Mouse (Mus musculus) heart, embryonic 11.5 days (tissue): ENCODE data around the gene Numb. TPM values are rescaled to one million over a fixed set of nuclear protein-coding genes. Genes with fewer than 3 reads are reported as not detected.

Experiments used
- ATAC-seq: fragments of 200-750 bp; cut with Nextera tagmentation; replicated peaks from 2 replicates; pipeline ENCODE4 v1.8.0; 2017; ENCODE audit warnings: moderate library complexity; ENCODE audit not compliant: insufficient number of reproducible peaks, low FRiP score, low TSS enrichment
- H3K27ac ChIP-seq: fragments of 300-500 bp; sonication (generic); 2 replicates; pipeline ENCODE4 v1.5.1; 2014; ENCODE audit warnings: mild to moderate bottlenecking, low read depth, low read length
- H3K27me3 ChIP-seq: fragments of 300-500 bp; sonication (generic); 2 replicates; pipeline ENCODE4 v1.6.1; 2014; ENCODE audit warnings: mild to moderate bottlenecking, low read length, mixed read lengths; ENCODE audit not compliant: control insufficient read depth, insufficient read depth
- H3K36me3 ChIP-seq: fragments of 300-500 bp; sonication (generic); 2 replicates; pipeline ENCODE4 v1.6.1; 2014; ENCODE audit warnings: mild to moderate bottlenecking, low read length, moderate library complexity, mixed read lengths; ENCODE audit not compliant: control insufficient read depth, insufficient read depth
- H3K4me1 ChIP-seq: fragments of 300-500 bp; sonication (generic); 2 replicates; pipeline ENCODE4 v1.6.1; 2014; ENCODE audit warnings: low read length; ENCODE audit not compliant: control insufficient read depth, insufficient read depth
- H3K4me2 ChIP-seq: fragments of 300-500 bp; sonication (generic); 2 replicates; pipeline ENCODE4 v1.6.1; 2014; ENCODE audit warnings: mild to moderate bottlenecking, moderate library complexity
- H3K4me3 ChIP-seq: fragments of 300-500 bp; sonication (generic); 2 replicates; pipeline ENCODE4 v1.5.1; 2014; ENCODE audit warnings: low read depth, low read length
- H3K9ac ChIP-seq: fragments of 300-500 bp; sonication (generic); 2 replicates; pipeline ENCODE4 v1.6.1; 2014; ENCODE audit warnings: mild to moderate bottlenecking, low read depth, low read length, moderate library complexity
- H3K9me3 ChIP-seq: fragments of 300-500 bp; sonication (generic); replicated peaks from 2 replicates; pipeline ENCODE4 v1.6.1; 2016; ENCODE audit warnings: low read length; ENCODE audit not compliant: control insufficient read depth
- WGBS: fragments of 180-500 bp; shearing (Covaris S2); extraction: QIAGEN DNeasy Blood & Tissue Kit; methylation state at CpG from one replicate; pipeline ENCODE4 v1.1.7; 2014; ENCODE audit not compliant: insufficient replicate concordance; 5-methylcytosine and 5-hydroxymethylcytosine counted together
- polyA plus RNA-seq: library from polyadenylated mRNA; unstranded; fragments of >200 nt; fragmentation: Nextera tagmentation; extraction: Ambion mirVana; gene quantifications from 2 replicates; pipeline ENCODE4 v1.2.1, GENCODE M21; 2014

The Numb gene
- polyA plus RNA-seq, 1 experiment from 2014 or later: 34.3 TPM

- 88% methylated on average over 3 of the region's 3 CpGs for WGBS
These were observed 39.6 kb downstream of the Numb start for GRCm38 (mm10) chr12:83882088-83882487.

GRCm38 (mm10) chr12:83880913-83881312 is 40.8 kb downstream of the Numb start:
- no peaks in the 10 kb centered on the region for H3K4me1 ChIP-seq
- H3K9ac ChIP-seq: no peak overlapping the region
- no peaks in the 10 kb centered on the region for H3K27me3 ChIP-seq
- peaks cover 2% of the 10 kb centered on the region for H3K36me3 ChIP-seq
- H3K4me2 ChIP-seq: no peak overlapping the region
- no peak overlapping the region for H3K4me3 ChIP-seq
- H3K27ac ChIP-seq: no peak overlapping the region
- no peaks in the 10 kb centered on the region for H3K9me3 ChIP-seq
- WGBS: 78% methylated on average over 2 of the region's 2 CpGs
- ATAC-seq: no peak

More at GRCm38 (mm10) chr12:83882088-83882487, 39.6 kb downstream of the Numb start:
- H3K9me3 ChIP-seq: no peaks in the 10 kb centered on the region
- no peak overlapping the region for H3K9ac ChIP-seq
- no peak overlapping the region for H3K4me3 ChIP-seq
- ATAC-seq: no peak
- H3K27me3 ChIP-seq: no peaks in the 10 kb centered on the region
- H3K36me3 ChIP-seq: peaks cover 2% of the 10 kb centered on the region; the same call in 1 of the 2 replicates
- H3K4me2 ChIP-seq: no peak overlapping the region
- H3K4me1 ChIP-seq: no peaks in the 10 kb centered on the region
- H3K27ac ChIP-seq: no peak overlapping the region

- Histone ChIP-seq H3K4me3 (no peak overlapping the region), H3K9me3 (no peaks in the 10 kb centered on the region), H3K27me3 (no peaks in the 10 kb centered on the region), H3K27ac (no peak overlapping the region), H3K4me1 (no peaks in the 10 kb centered on the region), H3K4me2 (no peak overlapping the region), H3K36me3 (peaks cover 8% of the 10 kb centered on the region), H3K9ac (no peak overlapping the region)
- 85% methylated on average over 2 of the region's 2 CpGs for WGBS
- ATAC-seq: no peak
These were observed 46.6 kb downstream of the Numb start for GRCm38 (mm10) chr12:83875097-83875496.

- H3K4me2 ChIP-seq: no peak overlapping the region
- WGBS: 87% methylated on average over 4 of the region's 4 CpGs
- H3K27me3 ChIP-seq: no peaks in the 10 kb centered on the region
- H3K36me3 ChIP-seq: peaks cover 8% of the 10 kb centered on the region
- H3K27ac ChIP-seq: no peak overlapping the region
- H3K9me3 ChIP-seq: no peaks in the 10 kb centered on the region
- ATAC-seq: no peak
- H3K4me1 ChIP-seq: no peaks in the 10 kb centered on the region
- no peak overlapping the region for H3K4me3 ChIP-seq
- H3K9ac ChIP-seq: no peak overlapping the region
These were observed 47.1 kb downstream of the Numb start for GRCm38 (mm10) chr12:83874597-83874996.

GRCm38 (mm10) chr12:83864501-83864900 is 57.2 kb downstream of the Numb start:
- no peaks in the 10 kb centered on the region for H3K27me3 ChIP-seq
- no peaks in the 10 kb centered on the region for H3K4me1 ChIP-seq
- H3K4me3 ChIP-seq: no peak overlapping the region
- 95% methylated on average over 1 of the region's 1 CpGs for WGBS
- H3K4me2 ChIP-seq: no peak overlapping the region
- no peaks in the 10 kb centered on the region for H3K36me3 ChIP-seq
- H3K9me3 ChIP-seq: no peaks in the 10 kb centered on the region
- ATAC-seq: no peak
- no peak overlapping the region for H3K27ac ChIP-seq
- H3K9ac ChIP-seq: no peak overlapping the region

GRCm38 (mm10) chr12:83861880-83862279 is 59.9 kb downstream of the Numb start:
- H3K27ac ChIP-seq: no peak overlapping the region
- 87% methylated on average over 3 of the region's 3 CpGs for WGBS
- no peak overlapping the region for H3K4me3 ChIP-seq
- H3K4me1 ChIP-seq: no peaks in the 10 kb centered on the region
- H3K4me2 ChIP-seq: no peak overlapping the region
- no peak for ATAC-seq
- no peaks in the 10 kb centered on the region for H3K9me3 ChIP-seq
- no peaks in the 10 kb centered on the region for H3K36me3 ChIP-seq
- no peak overlapping the region for H3K9ac ChIP-seq
- H3K27me3 ChIP-seq: no peaks in the 10 kb centered on the region

GRCm38 (mm10) chr12:83860688-83861087 is 61.0 kb downstream of the Numb start:
- no peak overlapping the region for H3K4me3 ChIP-seq
- ATAC-seq: no peak
- H3K9me3 ChIP-seq: no peaks in the 10 kb centered on the region
- H3K36me3 ChIP-seq: no peaks in the 10 kb centered on the region
- no peak overlapping the region for H3K27ac ChIP-seq
- no peak overlapping the region for H3K9ac ChIP-seq
- no peaks in the 10 kb centered on the region for H3K4me1 ChIP-seq
- no peaks in the 10 kb centered on the region for H3K27me3 ChIP-seq
- no peak overlapping the region for H3K4me2 ChIP-seq

- no peak overlapping the region for H3K4me3 ChIP-seq
- no peaks in the 10 kb centered on the region for H3K4me1 ChIP-seq
- 93% methylated on average over 2 of the region's 2 CpGs for WGBS
- no peak overlapping the region for H3K27ac ChIP-seq
- H3K36me3 ChIP-seq: no peaks in the 10 kb centered on the region
- H3K9ac ChIP-seq: no peak overlapping the region
- no peaks in the 10 kb centered on the region for H3K9me3 ChIP-seq
- no peak overlapping the region for H3K4me2 ChIP-seq
- no peaks in the 10 kb centered on the region for H3K27me3 ChIP-seq
- ATAC-seq: no peak
These were observed 63.7 kb downstream of the Numb start for GRCm38 (mm10) chr12:83858052-83858451.

- Histone ChIP-seq H3K4me3 (no peak overlapping the region), H3K27me3 (no peaks in the 10 kb centered on the region), H3K4me2 (no peak overlapping the region), H3K9ac (no peak overlapping the region), H3K9me3 (no peaks in the 10 kb centered on the region), H3K27ac (no peak overlapping the region), H3K36me3 (no peaks in the 10 kb centered on the region), H3K4me1 (no peaks in the 10 kb centered on the region)
- whole genome bisulfite sequencing: 88% methylated on average over 1 of the region's 1 CpGs
- ATAC-seq: no peak
These were observed 66.5 kb downstream of the Numb start for GRCm38 (mm10) chr12:83855211-83855610.
